Mouse (Mus musculus) spleen, embryonic (tissue): ENCODE measurements around the gene Gm20388.

ENCODE experiments used
- CTCF ChIA-PET: fragments of 350-600 bp; sonication (Branson Sonifier 250); formaldehyde crosslinking; loops from one replicate; lab custom pipeline; 2022; lab: Charles Lee

Gene Gm20388

DNA sequence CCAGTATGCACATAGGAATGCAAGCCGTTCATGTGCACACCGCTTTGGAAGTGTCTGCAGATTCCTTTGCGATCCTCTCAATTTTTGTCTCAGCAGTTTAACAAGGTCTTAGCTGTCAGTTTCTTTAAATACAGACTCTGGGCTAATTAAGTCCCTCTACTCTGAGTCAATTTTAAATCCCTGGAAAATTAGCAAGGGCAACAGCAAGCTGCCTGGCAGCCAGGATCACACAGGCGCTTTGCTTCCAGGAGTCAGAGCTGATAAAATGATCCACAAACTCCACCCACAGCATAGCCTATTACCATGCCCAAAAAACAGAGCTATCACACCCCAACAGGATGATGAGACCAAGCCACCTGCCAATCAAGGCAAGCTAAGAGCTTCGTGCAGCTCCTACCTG lies 4463.1 kb downstream of the Gm20388 start:
- CTCF ChIA-PET: no interaction called here

DNA sequence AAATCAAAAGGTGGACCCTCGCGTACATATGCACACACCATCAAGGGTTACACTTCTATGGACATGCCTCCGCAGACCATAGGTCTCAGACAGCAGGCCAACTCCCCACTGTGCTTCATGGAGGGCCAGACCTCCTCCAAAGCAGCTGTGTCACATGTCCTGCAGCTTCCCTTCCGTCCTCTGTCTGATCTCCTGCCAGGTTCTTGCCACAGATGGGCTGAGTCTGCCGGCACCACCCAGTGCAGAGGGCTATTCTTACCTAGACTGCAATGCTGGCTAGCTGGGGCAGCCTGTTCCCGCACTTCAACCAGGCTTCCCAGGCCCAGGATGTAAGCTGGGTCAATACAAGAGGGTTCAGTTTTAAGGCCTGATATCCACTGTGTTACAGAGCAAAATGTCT lies 4464.5 kb downstream of the Gm20388 start:
- CTCF ChIA-PET: no interaction called here

DNA sequence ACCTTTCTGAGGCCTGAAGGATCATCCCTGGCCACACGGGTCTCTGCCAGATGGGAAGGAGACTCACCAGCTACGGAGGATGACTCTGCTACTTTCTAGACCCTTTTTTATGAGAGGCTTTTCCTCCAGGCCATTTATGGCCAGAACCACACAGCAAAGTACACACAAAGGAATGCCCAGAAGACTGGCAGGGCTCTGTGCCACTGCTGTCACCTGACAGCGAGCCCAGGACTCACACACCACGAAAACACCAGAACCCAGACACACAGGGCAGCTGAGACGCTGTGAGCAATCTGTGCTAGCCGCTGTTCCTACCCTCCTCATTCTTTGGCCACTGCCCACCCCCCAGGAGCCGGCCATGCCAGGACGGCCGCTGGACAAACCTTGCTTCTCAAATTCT lies 4465.1 kb downstream of the Gm20388 start:
- CTCF ChIA-PET: no interaction called here

DNA sequence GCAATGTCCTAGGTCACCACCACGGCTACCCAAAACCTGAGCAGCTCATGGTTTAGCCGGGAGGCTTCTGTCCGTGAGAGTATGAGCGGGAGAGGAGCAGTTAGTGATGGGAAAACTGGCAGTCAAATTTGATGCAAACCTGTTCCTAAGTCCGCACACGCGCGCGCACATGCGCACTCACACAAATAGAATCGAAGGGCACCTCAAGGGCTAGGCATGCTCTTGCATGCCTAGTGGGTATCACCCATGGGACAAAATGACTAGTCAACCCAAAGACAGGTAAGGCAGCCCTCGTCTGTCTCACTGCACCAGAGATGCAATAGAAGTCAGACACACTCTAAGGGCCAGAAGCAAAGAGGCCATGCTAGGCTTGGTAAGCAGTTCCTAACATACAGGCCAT lies 4465.8 kb downstream of the Gm20388 start:
- CTCF ChIA-PET: no interaction called here

DNA sequence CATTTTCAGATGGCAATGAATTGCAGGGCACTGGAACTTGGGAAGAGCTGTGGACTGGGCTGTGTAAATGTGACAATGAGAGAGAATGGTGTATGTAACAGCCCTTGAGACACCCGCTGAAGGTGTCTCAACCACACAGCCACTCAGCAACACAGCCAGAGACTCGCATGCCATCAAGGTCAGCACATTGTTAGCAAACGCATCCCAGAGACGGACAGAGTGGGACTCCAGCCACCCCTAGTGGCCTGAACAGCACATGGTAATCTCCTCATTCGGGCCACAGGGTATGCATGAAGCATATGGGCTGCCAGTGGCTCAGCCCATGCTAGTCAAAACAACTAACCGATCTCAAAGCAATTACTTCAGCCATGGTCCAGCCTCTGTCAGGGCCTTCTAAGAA lies 4468.6 kb downstream of the Gm20388 start:
- CTCF ChIA-PET: no interaction called here

DNA sequence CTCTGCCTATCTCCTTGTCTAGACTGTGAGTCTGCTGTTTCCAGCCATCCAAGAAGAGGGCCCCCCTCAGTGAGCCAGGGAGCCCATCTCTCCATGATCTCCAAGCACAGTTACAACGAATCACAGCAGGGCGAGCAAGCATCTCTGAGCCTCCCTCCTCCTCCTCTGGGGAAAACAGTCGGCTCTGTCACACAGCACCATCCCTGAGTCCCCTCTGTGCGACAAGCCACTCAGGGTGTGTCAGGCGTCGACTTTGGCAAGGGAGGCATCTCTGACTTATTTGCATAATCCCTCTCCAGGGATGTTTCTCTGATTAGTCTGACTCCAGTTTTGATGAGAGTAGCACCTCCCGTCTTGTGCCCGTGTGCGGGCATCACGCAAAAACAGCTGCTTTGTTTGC lies 4471.6 kb downstream of the Gm20388 start:
- CTCF ChIA-PET: no interaction called here

DNA sequence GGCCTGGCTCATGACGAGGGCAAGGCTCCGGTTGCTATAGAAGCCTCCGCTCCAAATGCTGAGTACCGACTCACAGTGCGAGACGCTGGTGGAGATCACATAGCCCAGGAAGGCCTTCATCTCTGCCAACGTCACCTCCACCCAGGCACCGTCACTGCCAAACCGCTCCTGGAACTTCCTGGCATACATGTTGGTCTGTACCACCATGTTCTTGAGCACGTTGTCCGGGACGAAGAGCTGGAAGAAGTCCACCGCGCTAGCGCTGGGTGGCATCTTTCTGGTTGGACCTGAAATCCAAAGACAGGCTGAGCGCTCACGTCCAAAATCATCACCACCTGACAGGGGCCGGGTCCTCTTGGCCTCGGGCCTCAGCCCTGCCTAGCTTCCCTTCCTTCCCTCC lies 4473.7 kb downstream of the Gm20388 start:
- CTCF ChIA-PET: interaction anchor here (0.5 kb wide), 1 partner anchor 862 kb away, joined by 3 read pairs; no protein-coding TSS in a partner anchor

DNA sequence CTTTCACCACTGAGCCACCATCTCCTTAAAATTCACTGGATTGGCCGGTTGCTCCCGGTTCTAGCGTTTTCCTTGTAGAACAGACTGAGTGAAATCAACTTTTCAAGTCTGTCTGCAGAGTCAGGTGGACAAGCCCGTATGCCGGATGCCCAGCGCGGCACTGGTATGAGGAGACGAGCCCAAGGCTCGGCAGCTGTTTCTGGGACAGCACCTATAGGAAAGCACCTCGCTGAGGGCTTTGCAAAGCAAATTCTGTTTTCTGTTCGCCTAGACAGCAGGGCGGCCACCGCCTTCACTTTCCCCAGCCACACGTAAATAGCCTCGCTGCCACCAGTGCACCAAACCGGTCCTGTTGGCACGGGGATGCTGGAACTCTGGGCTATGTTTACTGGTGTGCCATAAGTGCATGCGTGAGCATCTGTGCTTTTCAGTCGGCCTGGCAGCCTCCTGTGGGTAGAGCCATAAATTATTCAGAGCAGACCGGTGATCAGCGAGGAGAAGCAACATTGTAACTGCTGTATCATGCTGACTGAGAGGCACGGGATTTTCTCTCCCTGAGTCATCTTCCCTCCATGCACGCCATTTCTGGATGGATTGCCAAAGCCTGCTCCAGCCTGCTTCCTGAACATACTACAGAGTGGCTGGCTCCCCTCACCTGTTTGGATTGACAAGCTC lies 4475.7 kb downstream of the Gm20388 start:
- CTCF ChIA-PET: no interaction called here

DNA sequence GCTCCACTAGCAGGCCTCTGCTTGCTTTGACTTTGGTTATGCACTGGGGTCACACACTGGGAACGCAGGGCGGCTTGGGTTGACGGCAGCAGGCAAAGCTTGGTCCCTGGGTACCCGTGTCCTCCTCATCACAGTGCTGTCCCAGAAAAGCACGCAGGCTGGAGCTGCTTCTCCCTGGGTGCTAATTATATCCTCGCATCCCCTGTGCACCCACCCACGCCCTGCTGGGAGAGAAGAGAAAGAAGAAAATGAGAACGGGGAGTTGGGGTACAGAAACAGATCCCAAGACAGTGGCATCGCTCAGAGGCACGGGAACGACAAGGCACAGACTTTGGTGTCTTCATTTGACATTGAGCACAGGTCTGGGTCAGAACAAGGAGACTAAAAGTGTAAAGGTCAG lies 4478.9 kb downstream of the Gm20388 start:
- CTCF ChIA-PET: no interaction called here

DNA sequence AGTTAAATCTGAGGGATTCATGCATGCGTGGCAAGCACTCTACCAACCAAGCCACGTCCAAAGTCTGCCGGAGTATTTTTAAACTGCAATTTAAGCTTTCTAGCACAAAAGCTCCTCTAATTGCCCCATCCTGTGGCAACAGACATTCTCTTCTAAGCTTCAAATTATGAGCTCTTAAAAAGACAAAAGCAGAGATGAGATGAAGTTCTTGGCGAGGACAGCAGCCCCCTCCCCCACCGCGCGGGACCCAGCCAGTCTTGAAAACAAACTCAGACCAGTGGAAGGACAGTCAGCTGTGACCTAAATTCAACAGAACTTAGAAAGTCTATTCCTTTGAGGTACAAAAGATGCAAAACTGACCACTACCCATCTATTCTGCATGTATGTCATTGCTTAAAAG lies 4480.6 kb downstream of the Gm20388 start:
- CTCF ChIA-PET: no interaction called here

DNA sequence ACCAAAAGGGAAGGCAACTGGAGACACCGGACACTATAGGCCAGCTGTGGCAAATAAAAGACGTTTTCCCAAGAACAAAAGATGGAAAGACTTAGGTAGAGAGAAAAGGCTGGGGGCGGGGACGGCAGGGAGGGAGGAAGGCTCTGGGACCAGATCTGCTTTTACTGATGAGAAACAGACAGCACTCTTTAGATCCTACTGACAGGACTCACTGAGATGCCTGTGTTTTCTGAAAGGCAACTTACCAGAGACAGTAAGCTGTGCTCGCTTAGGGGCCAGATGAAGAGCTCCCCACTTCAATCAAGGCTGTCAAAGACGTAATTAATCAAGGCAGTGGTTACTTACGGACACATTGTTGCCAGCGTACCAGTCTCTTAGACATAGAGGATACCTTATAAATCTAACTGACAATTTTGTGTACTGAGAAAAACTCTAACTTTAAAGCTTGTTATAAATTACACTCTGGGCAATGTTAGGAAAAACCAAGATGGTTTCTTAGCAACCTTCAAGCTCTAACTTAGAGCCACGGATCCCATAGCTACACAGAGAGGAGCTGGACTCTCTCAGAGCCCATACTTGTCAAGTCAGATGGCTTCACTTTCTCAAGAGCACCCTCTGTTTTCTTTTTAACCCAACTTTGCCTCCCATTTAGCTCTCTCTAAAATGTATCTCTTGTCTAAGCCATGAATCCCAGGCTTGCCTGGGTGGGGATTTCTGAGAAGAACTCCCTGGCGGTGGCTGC lies 4481.8 kb downstream of the Gm20388 start:
- CTCF ChIA-PET: no interaction called here

DNA sequence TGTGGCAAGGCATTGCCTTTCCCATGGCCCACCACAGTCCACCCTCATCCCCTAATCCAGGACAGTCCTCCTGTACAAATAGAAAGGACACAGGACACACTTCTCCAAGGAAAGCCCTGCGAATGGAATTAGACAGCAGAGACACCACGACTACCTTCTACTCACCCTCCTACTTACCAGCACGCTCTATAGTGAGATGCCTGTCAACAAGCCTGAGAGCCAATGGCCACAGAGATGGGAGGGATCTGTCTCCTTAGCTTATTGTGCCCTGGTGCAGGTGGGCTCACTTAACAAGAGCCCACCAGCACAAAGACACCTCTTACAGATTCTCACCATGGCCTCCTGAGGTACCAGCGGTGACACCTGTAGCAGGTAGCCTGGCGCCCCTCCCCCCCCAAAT lies 4482.4 kb downstream of the Gm20388 start:
- CTCF ChIA-PET: no interaction called here

DNA sequence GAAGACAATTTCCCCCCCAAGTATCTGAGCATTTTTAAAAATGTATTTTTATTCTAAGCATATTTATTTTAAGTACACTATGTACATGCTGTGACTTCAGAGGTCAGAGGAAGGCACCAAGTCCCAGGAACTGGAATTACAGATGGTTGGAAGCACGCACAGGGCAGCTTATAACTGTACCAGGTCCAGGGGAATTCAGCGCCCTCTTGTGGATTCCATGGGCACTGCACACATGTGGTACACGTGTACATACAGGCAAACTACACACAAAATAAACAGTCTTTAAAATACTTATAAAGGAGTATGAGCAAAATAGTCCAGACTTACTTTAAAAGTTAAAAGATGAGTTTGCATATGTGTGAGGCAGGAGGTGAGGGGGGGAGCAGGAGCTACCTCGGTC lies 4483.3 kb downstream of the Gm20388 start:
- CTCF ChIA-PET: no interaction called here

DNA sequence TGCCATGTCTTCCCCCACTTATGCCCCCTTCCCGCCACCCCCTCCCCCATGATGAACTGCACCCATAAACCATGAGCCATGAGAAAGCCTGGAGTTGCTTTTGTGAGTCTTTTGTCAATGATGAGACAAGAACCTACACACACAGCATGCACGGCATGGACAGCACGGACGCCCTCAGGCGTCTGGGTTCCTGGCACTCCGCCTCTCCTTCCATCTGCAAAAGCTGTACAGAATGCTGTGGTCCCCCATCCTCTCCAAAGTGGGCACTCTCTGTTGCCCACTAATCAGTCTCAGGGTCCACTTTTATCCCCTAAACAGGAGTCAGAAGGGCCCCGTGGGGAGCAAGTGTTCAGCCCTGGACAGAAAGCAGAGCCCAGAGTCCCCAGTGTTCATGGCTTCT lies 4484.3 kb downstream of the Gm20388 start:
- CTCF ChIA-PET: no interaction called here
